Mouse (Mus musculus) heart, embryonic 15.5 days (tissue): ENCODE results near the gene Tmpo. TPM values are rescaled to one million over a fixed set of nuclear protein-coding genes. Genes with fewer than 3 reads are reported as not detected.

Source experiments
- ATAC-seq: fragments of 200-750 bp; cut with Nextera tagmentation; replicated peaks from 2 replicates; pipeline ENCODE4 v1.8.0; 2017; ENCODE audit warnings: low read depth, moderate TSS enrichment; ENCODE audit not compliant: insufficient number of reproducible peaks, insufficient read depth, low FRiP score
- H3K27ac ChIP-seq: fragments of 300-500 bp; sonication (generic); 2 replicates; pipeline ENCODE4 v1.5.1; 2015; ENCODE audit warnings: mild to moderate bottlenecking, inconsistent platforms
- H3K27me3 ChIP-seq: fragments of 300-500 bp; sonication (generic); 2 replicates; pipeline ENCODE4 v1.6.1; 2015; ENCODE audit warnings: inconsistent platforms
- H3K36me3 ChIP-seq: fragments of 300-500 bp; sonication (generic); 2 replicates; pipeline ENCODE4 v1.6.1; 2015; ENCODE audit warnings: mild to moderate bottlenecking, inconsistent platforms
- H3K4me1 ChIP-seq: fragments of 300-500 bp; sonication (generic); replicated peaks from 2 replicates; pipeline ENCODE4 v1.6.1; 2015; ENCODE audit warnings: inconsistent platforms
- H3K4me2 ChIP-seq: fragments of 300-500 bp; sonication (generic); 2 replicates; pipeline ENCODE4 v1.6.1; 2015; ENCODE audit warnings: inconsistent platforms, mild to moderate bottlenecking, moderate library complexity
- H3K4me3 ChIP-seq: fragments of 300-500 bp; sonication (generic); 2 replicates; pipeline ENCODE4 v1.5.1; 2015; ENCODE audit warnings: mild to moderate bottlenecking, inconsistent platforms
- H3K9ac ChIP-seq: fragments of 300-500 bp; sonication (generic); 2 replicates; pipeline ENCODE4 v1.6.1; 2015; ENCODE audit warnings: mild to moderate bottlenecking, inconsistent platforms
- H3K9me3 ChIP-seq: fragments of 300-500 bp; sonication (generic); replicated peaks from 2 replicates; pipeline ENCODE4 v1.6.1; 2016; ENCODE audit warnings: inconsistent platforms
- WGBS: fragments of 180-500 bp; shearing (Covaris S2); methylation state at CpG from one replicate; pipeline ENCODE4 v1.1.7; 2015; ENCODE audit warnings: mixed read lengths; 5-methylcytosine and 5-hydroxymethylcytosine counted together
- polyA plus RNA-seq: library from polyadenylated mRNA; unstranded; fragments of >200 nt; fragmentation: Nextera tagmentation; extraction: Ambion mirVana; gene quantifications from 2 replicates; pipeline ENCODE4 v1.2.1, GENCODE M21; 2015

The Tmpo gene
- polyA plus RNA-seq, 1 experiment from 2014 or later = 154 TPM

DNA sequence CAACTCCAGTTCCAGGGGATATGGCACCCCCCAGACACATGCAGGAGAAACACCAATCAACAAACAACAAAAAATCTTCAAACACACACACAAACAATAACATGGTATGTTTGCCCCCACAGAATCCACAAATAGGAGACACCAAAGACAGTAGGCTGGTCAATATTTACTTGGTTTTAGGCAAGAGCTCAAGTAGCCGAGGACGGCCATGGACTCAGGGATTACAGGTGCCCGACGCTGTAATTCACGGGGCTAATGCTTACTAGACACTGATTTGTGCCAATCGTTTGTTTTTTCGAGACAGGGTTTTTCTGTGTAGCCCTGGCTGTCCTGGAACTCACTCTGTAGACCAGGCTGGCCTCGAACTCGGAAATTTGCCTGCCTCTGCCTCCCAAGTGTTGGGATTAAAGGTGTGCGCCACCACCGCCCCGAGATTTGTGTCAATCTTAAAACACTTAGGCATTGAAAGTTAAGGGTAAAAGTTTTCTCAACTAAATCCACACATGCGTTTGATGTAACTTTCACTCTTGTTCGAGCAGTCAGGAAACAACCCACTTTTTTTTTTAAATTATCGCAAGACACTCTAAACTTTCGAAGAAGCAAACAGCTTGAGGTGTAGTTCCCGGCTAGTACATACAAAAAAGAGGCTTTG, 11.6 kb downstream of the Tmpo start:
- H3K4me2 ChIP-seq = peak overlapping the region; percentile 62
- no peaks in the 10 kb centered on the region for H3K9me3 ChIP-seq
- no peaks in the 10 kb centered on the region for H3K27me3 ChIP-seq
- peak overlapping the region; percentile 100 for H3K9ac ChIP-seq
- no peak for ATAC-seq
- peaks cover 11% of the 10 kb centered on the region for H3K36me3 ChIP-seq
- whole genome bisulfite sequencing = 26% methylated on average over 17 of the region's 17 CpGs
- H3K4me1 ChIP-seq = peaks cover 44% of the 10 kb centered on the region
- peak overlapping the region; percentile 98 for H3K27ac ChIP-seq
- peak overlapping the region; percentile 95 for H3K4me3 ChIP-seq

DNA sequence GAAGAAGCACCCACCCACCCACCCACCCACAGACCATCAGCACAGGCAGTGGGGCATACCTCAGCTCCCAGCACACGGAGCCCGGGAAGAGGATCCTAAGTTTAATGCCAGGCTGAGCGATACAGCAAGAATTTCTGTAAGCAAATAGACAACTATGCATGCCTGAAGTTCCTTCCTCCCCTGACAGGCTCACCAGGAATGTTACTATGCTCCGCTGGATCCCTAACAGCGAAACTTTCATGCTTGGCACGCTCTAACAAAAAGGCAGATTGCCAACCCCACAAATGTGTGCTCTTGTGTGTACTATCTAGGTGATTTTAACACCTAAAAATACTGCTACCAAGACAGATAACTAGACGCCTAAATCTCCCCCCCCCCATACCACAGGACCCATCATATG, 13.8 kb downstream of the Tmpo start:
- H3K27me3 ChIP-seq = no peaks in the 10 kb centered on the region
- H3K9ac ChIP-seq = 0 out of 2 replicates have a peak overlapping the region, but pooled peaks have one; percentile 3
- ATAC-seq = no peak
- H3K36me3 ChIP-seq = peaks cover 30% of the 10 kb centered on the region
- H3K27ac ChIP-seq = peak overlapping the region; percentile 88
- 13% methylated on average over 7 of the region's 7 CpGs for WGBS
- peak overlapping the region; percentile 95 for H3K4me3 ChIP-seq
- H3K4me2 ChIP-seq = peak overlapping the region; percentile 62
- H3K4me1 ChIP-seq = peaks cover 43% of the 10 kb centered on the region
- no peaks in the 10 kb centered on the region for H3K9me3 ChIP-seq

DNA sequence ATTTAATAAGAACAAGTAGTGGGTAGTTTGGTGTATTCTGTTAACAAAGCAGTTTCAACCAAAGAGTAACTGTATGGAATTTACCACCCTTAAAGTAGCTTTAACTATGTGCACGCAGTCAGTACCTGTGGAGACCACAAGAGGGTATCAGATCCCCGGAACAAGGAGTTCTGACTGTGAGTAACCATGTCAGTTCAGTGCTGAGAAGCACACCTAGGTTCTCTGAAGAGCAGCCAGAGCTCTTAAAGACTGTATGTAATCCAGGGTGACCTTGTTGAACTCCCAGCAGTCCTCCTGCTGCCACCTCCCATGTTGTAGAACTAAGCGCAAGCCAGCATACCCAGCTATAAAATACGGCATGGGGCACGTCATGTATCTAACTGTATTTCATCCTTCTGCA, 14.2 kb downstream of the Tmpo start:
- H3K36me3 ChIP-seq = peaks cover 35% of the 10 kb centered on the region
- peak overlapping the region; percentile 62 for H3K4me2 ChIP-seq
- 0 out of 2 replicates have a peak overlapping the region, but pooled peaks have one; percentile 3 for H3K9ac ChIP-seq
- WGBS = 29% methylated on average over 5 of the region's 5 CpGs
- no peaks in the 10 kb centered on the region for H3K9me3 ChIP-seq
- peak overlapping the region; percentile 95 for H3K4me3 ChIP-seq
- peak overlapping the region; percentile 88 for H3K27ac ChIP-seq
- no peaks in the 10 kb centered on the region for H3K27me3 ChIP-seq
- H3K4me1 ChIP-seq = peaks cover 39% of the 10 kb centered on the region
- no peak for ATAC-seq

DNA sequence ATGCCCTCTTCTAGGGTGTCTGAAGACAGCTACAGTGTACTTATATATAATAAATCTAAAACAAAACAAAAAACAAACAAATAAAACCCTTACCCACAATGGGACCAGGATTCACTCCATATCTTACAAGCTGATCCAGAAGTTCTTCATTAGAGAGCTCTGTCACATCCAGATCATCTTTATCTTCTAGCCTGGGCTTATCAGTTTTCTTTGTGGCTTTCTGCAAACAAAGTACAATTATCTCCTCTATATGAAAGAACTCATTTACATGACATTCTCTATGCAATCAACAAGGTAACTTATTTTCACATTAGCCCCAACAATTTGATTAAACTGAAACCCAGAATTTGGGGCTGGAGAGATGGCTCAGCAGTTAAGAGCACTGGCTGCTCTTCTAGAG, 15.3 kb downstream of the Tmpo start:
- Histone ChIP-seq H3K4me2 (no peak overlapping the region), H3K4me3 (no peak overlapping the region), H3K27me3 (no peaks in the 10 kb centered on the region), H3K4me1 (peaks cover 38% of the 10 kb centered on the region), H3K36me3 (peaks cover 45% of the 10 kb centered on the region), H3K9me3 (no peaks in the 10 kb centered on the region), H3K9ac (no peak overlapping the region), H3K27ac (peak overlapping the region; percentile 88; the same call in 1 of the 2 replicates)
- ATAC-seq = no peak

DNA sequence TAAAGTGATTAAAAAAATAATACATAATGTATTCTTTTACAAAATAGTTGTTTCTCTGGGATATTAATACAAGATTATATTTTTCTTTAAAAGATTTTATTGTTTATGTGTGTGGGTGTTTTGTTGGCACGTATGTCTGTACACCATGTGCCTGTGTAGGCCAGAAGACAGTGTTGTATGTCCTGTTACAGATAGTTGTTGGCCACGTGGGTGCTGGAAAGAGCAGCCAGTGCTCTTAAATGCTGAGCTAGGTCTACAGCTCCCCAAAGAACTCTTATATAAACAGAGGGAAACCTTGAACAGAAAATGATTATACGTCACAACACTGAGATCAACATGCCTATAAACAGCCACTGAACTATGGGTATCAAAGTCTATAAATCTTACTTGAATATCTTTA, 16.6 kb downstream of the Tmpo start:
- peaks cover 57% of the 10 kb centered on the region for H3K36me3 ChIP-seq
- no peak overlapping the region for H3K27ac ChIP-seq
- no peak overlapping the region for H3K9ac ChIP-seq
- H3K27me3 ChIP-seq = no peaks in the 10 kb centered on the region
- WGBS = 76% methylated on average over 3 of the region's 3 CpGs
- no peak for ATAC-seq
- H3K4me1 ChIP-seq = peaks cover 38% of the 10 kb centered on the region
- H3K4me2 ChIP-seq = no peak overlapping the region
- no peak overlapping the region for H3K4me3 ChIP-seq
- H3K9me3 ChIP-seq = no peaks in the 10 kb centered on the region

DNA sequence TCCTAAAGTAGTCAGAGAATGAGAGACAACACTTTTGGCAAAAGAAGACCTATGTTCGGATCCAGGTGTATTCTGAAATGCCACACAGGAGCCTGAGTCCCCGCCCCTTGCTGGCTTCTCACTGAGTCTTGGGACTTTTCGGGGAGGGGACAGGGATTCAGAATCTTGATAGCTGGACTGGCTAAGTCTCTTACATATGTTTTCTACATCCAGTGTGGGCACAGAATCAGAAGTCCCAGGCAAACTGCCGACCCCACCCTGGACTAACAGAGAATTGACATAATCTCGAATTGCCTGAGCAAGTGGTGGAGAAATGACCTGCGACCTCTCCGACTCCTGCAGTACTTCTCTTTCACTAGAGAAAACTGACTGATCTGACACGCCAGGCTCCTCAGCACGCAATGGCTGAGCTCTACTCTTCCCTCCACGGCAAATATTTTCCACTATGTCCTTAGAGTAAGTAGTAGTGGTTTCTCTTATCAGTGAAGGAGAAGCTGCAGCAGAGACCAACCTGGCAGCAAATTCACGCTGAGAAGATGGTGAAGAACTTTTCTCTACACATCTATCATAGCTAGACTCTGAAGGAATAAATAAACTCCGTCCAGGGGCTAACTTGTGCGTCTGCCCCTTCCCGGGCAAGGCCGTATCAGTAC, 18.5 kb downstream of the Tmpo start:
- Histone ChIP-seq H3K4me1 (peaks cover 25% of the 10 kb centered on the region), H3K9me3 (no peaks in the 10 kb centered on the region), H3K4me2 (no peak overlapping the region), H3K4me3 (no peak overlapping the region), H3K9ac (no peak overlapping the region), H3K27ac (no peak overlapping the region), H3K36me3 (peaks cover 73% of the 10 kb centered on the region), H3K27me3 (no peaks in the 10 kb centered on the region)
- 83% methylated on average over 15 of the region's 15 CpGs for WGBS
- no peak for ATAC-seq

DNA sequence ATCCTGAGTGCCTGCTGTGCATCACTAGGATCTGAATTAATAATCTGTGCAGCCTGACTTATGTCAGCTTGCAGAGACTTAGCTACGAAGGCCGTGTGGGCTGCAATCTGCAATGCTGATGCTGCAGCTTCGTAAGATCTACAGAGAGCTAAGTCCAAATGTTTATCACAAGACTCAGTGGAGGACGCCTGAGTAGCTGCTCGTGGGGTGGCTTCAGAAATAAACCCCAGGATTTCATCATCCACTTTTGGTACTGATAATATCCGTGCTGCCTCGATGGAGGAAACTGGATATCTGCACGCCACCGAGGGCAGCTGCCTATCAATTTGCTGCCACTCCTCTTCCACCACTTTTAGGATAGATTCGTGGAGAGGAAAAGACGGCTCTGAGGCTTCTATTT, 19.0 kb downstream of the Tmpo start:
- Histone ChIP-seq H3K4me1 (peaks cover 20% of the 10 kb centered on the region), H3K27ac (no peak overlapping the region), H3K36me3 (peaks cover 77% of the 10 kb centered on the region), H3K4me2 (no peak overlapping the region), H3K9ac (no peak overlapping the region), H3K27me3 (no peaks in the 10 kb centered on the region), H3K4me3 (no peak overlapping the region), H3K9me3 (no peaks in the 10 kb centered on the region)
- WGBS = 57% methylated on average over 11 of the region's 11 CpGs
- ATAC-seq = no peak

DNA sequence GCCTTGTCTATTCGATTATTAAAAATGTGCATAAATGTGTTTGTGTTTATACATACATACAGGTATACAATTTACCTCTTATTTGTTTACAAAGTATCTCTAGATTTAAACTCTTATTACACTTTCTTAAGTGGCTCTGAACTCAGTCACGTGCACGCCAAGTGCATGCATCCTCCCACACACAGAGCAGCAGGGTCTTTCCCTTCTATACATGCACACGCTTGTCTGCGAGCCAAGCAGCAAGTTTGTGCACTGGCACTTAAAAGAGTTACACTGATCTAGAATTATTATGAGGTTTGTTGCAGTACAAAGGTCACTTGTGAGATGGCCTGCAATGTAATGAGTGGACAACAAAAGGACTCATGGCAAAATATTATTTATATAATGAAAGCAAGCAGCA, 20.1 kb downstream of the Tmpo start:
- Histone ChIP-seq H3K9me3 (no peaks in the 10 kb centered on the region), H3K9ac (no peak overlapping the region), H3K27me3 (no peaks in the 10 kb centered on the region), H3K27ac (no peak overlapping the region), H3K4me3 (no peak overlapping the region), H3K4me2 (no peak overlapping the region), H3K36me3 (peaks cover 84% of the 10 kb centered on the region), H3K4me1 (peaks cover 11% of the 10 kb centered on the region)
- ATAC-seq = no peak
- 87% methylated on average over 5 of the region's 5 CpGs for WGBS

DNA sequence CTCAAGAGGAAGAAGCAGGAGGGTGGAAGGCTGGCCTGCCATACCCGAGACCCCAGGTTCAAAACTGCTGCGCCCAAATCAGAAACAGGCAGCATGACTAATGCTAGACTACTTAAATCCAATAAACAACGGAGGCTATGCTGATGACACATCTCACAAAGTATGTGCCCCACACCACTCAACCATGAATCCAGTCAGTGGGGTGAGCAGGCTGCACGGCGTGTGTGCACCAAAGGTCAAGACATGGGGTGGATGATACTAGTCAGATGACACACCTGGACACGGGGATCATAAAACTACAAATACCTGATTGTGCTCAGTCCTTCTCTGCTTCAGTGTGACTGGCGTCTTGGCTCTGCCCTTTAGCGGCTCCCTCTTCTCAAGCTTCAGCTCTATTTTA, 22.7 kb downstream of the Tmpo start:
- H3K9me3 ChIP-seq = no peaks in the 10 kb centered on the region
- no peak overlapping the region for H3K4me2 ChIP-seq
- H3K4me3 ChIP-seq = no peak overlapping the region
- H3K27me3 ChIP-seq = no peaks in the 10 kb centered on the region
- H3K36me3 ChIP-seq = peaks cover 75% of the 10 kb centered on the region
- H3K9ac ChIP-seq = no peak overlapping the region
- no peak for ATAC-seq
- peaks cover 4% of the 10 kb centered on the region; the same call in 1 of the 2 replicates for H3K4me1 ChIP-seq
- 71% methylated on average over 8 of the region's 8 CpGs for WGBS
- 0 out of 2 replicates have a peak overlapping the region, but pooled peaks have one; percentile 37 for H3K27ac ChIP-seq

DNA sequence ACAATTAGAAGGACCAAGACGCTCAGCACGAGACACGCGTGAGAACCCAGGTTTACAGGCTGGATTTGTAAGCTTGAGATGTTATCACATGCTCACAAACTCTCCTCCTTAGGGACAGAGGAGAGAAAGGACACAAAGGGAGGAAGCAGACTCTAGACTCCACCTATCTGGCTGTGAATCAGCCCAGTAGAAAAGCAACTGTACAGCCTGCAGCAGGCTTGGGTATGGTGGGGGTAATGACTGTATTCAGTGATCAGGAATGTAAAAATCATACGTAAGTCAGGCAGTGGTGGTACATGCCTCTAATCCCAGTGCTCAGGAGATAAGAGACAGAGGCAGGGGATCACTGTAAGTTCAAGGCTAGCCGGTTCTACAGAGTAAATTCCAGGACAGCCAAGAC, 24.8 kb downstream of the Tmpo start:
- Histone ChIP-seq H3K4me1 (peaks cover 4% of the 10 kb centered on the region; the same call in 1 of the 2 replicates), H3K9ac (no peak overlapping the region), H3K9me3 (no peaks in the 10 kb centered on the region), H3K27ac (peak overlapping the region; percentile 39), H3K36me3 (peaks cover 72% of the 10 kb centered on the region), H3K27me3 (no peaks in the 10 kb centered on the region), H3K4me3 (no peak overlapping the region), H3K4me2 (no peak overlapping the region)
- whole genome bisulfite sequencing = 62% methylated on average over 6 of the region's 6 CpGs
- ATAC-seq = peak; percentile 79

DNA sequence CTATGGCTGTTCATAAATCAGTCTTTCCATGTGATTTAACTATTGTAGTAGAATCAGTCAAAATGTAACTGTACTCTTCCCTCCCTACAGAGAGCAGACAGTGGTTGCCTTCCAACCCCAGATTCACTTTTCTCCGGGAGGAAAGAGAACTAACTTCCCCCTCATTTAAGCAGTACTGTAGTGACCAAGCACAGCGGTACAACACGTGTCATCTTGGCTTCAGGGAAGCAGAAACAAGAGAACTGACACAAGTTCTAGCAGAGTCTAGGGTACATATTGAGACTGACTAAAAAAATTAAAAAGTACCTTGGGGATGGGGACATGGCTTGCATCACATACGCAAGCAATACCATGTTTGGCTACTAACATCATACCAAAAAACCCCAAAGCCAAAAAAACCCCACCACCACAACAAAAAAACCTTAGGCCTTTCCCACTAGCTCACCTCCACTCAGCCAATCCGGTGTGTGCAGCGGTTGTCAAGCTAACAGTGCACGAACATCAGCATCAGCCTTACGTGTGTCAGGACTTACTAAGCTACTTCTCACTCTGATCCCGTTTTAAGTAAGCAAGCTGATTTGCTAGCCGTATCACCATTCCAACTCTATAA, 27.1 kb downstream of the Tmpo start:
- 86% methylated on average over 10 of the region's 10 CpGs for WGBS
- Histone ChIP-seq H3K36me3 (peaks cover 76% of the 10 kb centered on the region), H3K27me3 (no peaks in the 10 kb centered on the region), H3K4me3 (no peak overlapping the region), H3K9me3 (no peaks in the 10 kb centered on the region), H3K4me1 (peaks cover 4% of the 10 kb centered on the region; the same call in 1 of the 2 replicates), H3K9ac (no peak overlapping the region), H3K4me2 (no peak overlapping the region), H3K27ac (no peak overlapping the region)
- ATAC-seq = no peak
